Mouse (Mus musculus): ENCODE data around the gene Gpr63. TPM values are rescaled to one million over a fixed set of nuclear protein-coding genes. Genes with fewer than 3 reads are reported as not detected.
"Not testable (repeated sequence)": the region's sequence is repeated elsewhere in the genome, so short reads cannot be mapped to it uniquely, and the experiment has no call there.

Gpr63 gene
- polyA plus RNA-seq, 1 experiment = 0.25 TPM

GRCm38 (mm10) chr4:24967251-24967650 lies 1.0 kb downstream of the Gpr63 start:
- Histone ChIP-seq H3K27me3 (ENCODE audit: control insufficient read depth, insufficient read depth, low read length) (peaks cover 3% of the 10 kb centered on the region; the same call in 1 of the 2 replicates), H3K27ac (ENCODE audit: control insufficient read depth, insufficient read depth, low read depth, low read length) (no peak overlapping the region), H3K4me1 (ENCODE audit: control insufficient read depth, insufficient read depth, low read length) (peaks cover 5% of the 10 kb centered on the region), H3K36me3 (ENCODE audit: control insufficient read depth, insufficient read depth, low read length) (no peaks in the 10 kb centered on the region), H3K4me3 (ENCODE audit: control insufficient read depth, low read depth, low read length) (no peak overlapping the region)
- TF ChIP-seq CTCF (IDR thresholded peaks at IDR 0.05; ENCODE audit: control insufficient read depth, insufficient read depth, insufficient replicate concordance, low read depth, low read length) = no peak
- TF ChIP-seq POLR2A (IDR thresholded peaks at IDR 0.05; ENCODE audit: control insufficient read depth, low read depth, low read length) = no peak

- no peak for TF ChIP-seq CTCF (IDR thresholded peaks at IDR 0.05; ENCODE audit: control insufficient read depth, insufficient read depth, insufficient replicate concordance, low read depth, low read length)
- no peaks in the 10 kb centered on the region for H3K4me1 ChIP-seq (ENCODE audit: control insufficient read depth, insufficient read depth, low read length)
- no peak overlapping the region for H3K27ac ChIP-seq (ENCODE audit: control insufficient read depth, insufficient read depth, low read depth, low read length)
- no peaks in the 10 kb centered on the region for H3K36me3 ChIP-seq (ENCODE audit: control insufficient read depth, insufficient read depth, low read length)
- H3K4me3 ChIP-seq (ENCODE audit: control insufficient read depth, low read depth, low read length) = no peak overlapping the region
- H3K27me3 ChIP-seq (ENCODE audit: control insufficient read depth, insufficient read depth, low read length) = no peaks in the 10 kb centered on the region
Measured at GRCm38 (mm10) chr4:24978589-24978988, 12.4 kb downstream of the Gpr63 start.

- Histone ChIP-seq H3K4me1 (ENCODE audit: control insufficient read depth, insufficient read depth, low read length) (no peaks in the 10 kb centered on the region), H3K36me3 (ENCODE audit: control insufficient read depth, insufficient read depth, low read length) (no peaks in the 10 kb centered on the region), H3K27ac (ENCODE audit: control insufficient read depth, insufficient read depth, low read depth, low read length) (no peak overlapping the region), H3K4me3 (ENCODE audit: control insufficient read depth, low read depth, low read length) (no peak overlapping the region), H3K27me3 (ENCODE audit: control insufficient read depth, insufficient read depth, low read length) (no peaks in the 10 kb centered on the region)
- TF ChIP-seq POLR2A (IDR thresholded peaks at IDR 0.05; ENCODE audit: control insufficient read depth, low read depth, low read length) = no peak
- no peak for TF ChIP-seq CTCF (IDR thresholded peaks at IDR 0.05; ENCODE audit: control insufficient read depth, insufficient read depth, insufficient replicate concordance, low read depth, low read length)
Measured at GRCm38 (mm10) chr4:24985612-24986011, 19.4 kb downstream of the Gpr63 start.

GRCm38 (mm10) chr4:24991475-24991874 lies 25.3 kb downstream of the Gpr63 start:
- Histone ChIP-seq H3K4me1 (ENCODE audit: control insufficient read depth, insufficient read depth, low read length) (no peaks in the 10 kb centered on the region), H3K27me3 (ENCODE audit: control insufficient read depth, insufficient read depth, low read length) (no peaks in the 10 kb centered on the region), H3K4me3 (ENCODE audit: control insufficient read depth, low read depth, low read length) (no peak overlapping the region), H3K36me3 (ENCODE audit: control insufficient read depth, insufficient read depth, low read length) (no peaks in the 10 kb centered on the region), H3K27ac (ENCODE audit: control insufficient read depth, insufficient read depth, low read depth, low read length) (no peak overlapping the region)
- TF ChIP-seq CTCF (IDR thresholded peaks at IDR 0.05; ENCODE audit: control insufficient read depth, insufficient read depth, insufficient replicate concordance, low read depth, low read length) (no peak), POLR2A (IDR thresholded peaks at IDR 0.05; ENCODE audit: control insufficient read depth, low read depth, low read length) (no peak)

- H3K27me3 ChIP-seq (ENCODE audit: control insufficient read depth, insufficient read depth, low read length); H3K36me3 ChIP-seq (ENCODE audit: control insufficient read depth, insufficient read depth, low read length); H3K27ac ChIP-seq (ENCODE audit: control insufficient read depth, insufficient read depth, low read depth, low read length); H3K4me1 ChIP-seq (ENCODE audit: control insufficient read depth, insufficient read depth, low read length); H3K4me3 ChIP-seq (ENCODE audit: control insufficient read depth, low read depth, low read length): not testable (repeated sequence)
Measured at GRCm38 (mm10) chr4:25009328-25009727, 43.1 kb downstream of the Gpr63 start.

- TF ChIP-seq POLR2A (IDR thresholded peaks at IDR 0.05; ENCODE audit: control insufficient read depth, low read depth, low read length) (no peak), CTCF (IDR thresholded peaks at IDR 0.05; ENCODE audit: control insufficient read depth, insufficient read depth, insufficient replicate concordance, low read depth, low read length) (no peak)
- Histone ChIP-seq H3K36me3 (ENCODE audit: control insufficient read depth, insufficient read depth, low read length) (no peaks in the 10 kb centered on the region), H3K4me3 (ENCODE audit: control insufficient read depth, low read depth, low read length) (no peak overlapping the region), H3K4me1 (ENCODE audit: control insufficient read depth, insufficient read depth, low read length) (no peaks in the 10 kb centered on the region; the same call in 1 of the 2 replicates), H3K27ac (ENCODE audit: control insufficient read depth, insufficient read depth, low read depth, low read length) (no peak overlapping the region), H3K27me3 (ENCODE audit: control insufficient read depth, insufficient read depth, low read length) (no peaks in the 10 kb centered on the region)
Measured at GRCm38 (mm10) chr4:25011780-25012179, 45.6 kb downstream of the Gpr63 start.

GRCm38 (mm10) chr4:25012726-25013125 lies 46.5 kb downstream of the Gpr63 start:
- H3K4me1 ChIP-seq (ENCODE audit: control insufficient read depth, insufficient read depth, low read length) = no peaks in the 10 kb centered on the region
- H3K4me3 ChIP-seq (ENCODE audit: control insufficient read depth, low read depth, low read length) = no peak overlapping the region
- TF ChIP-seq POLR2A (IDR thresholded peaks at IDR 0.05; ENCODE audit: control insufficient read depth, low read depth, low read length) (no peak), CTCF (IDR thresholded peaks at IDR 0.05; ENCODE audit: control insufficient read depth, insufficient read depth, insufficient replicate concordance, low read depth, low read length) (no peak)
- no peak overlapping the region for H3K27ac ChIP-seq (ENCODE audit: control insufficient read depth, insufficient read depth, low read depth, low read length)
- no peaks in the 10 kb centered on the region for H3K27me3 ChIP-seq (ENCODE audit: control insufficient read depth, insufficient read depth, low read length)
- no peaks in the 10 kb centered on the region for H3K36me3 ChIP-seq (ENCODE audit: control insufficient read depth, insufficient read depth, low read length)

GRCm38 (mm10) chr4:25015017-25015655 lies 48.9 kb downstream of the Gpr63 start:
- H3K27ac ChIP-seq (ENCODE audit: control insufficient read depth, insufficient read depth, low read depth, low read length) = no peak overlapping the region
- no peaks in the 10 kb centered on the region for H3K36me3 ChIP-seq (ENCODE audit: control insufficient read depth, insufficient read depth, low read length)
- H3K27me3 ChIP-seq (ENCODE audit: control insufficient read depth, insufficient read depth, low read length) = no peaks in the 10 kb centered on the region
- no peak for TF ChIP-seq POLR2A (IDR thresholded peaks at IDR 0.05; ENCODE audit: control insufficient read depth, low read depth, low read length)
- no peak for TF ChIP-seq CTCF (IDR thresholded peaks at IDR 0.05; ENCODE audit: control insufficient read depth, insufficient read depth, insufficient replicate concordance, low read depth, low read length)
- no peak overlapping the region for H3K4me3 ChIP-seq (ENCODE audit: control insufficient read depth, low read depth, low read length)
- no peaks in the 10 kb centered on the region for H3K4me1 ChIP-seq (ENCODE audit: control insufficient read depth, insufficient read depth, low read length)

All from testis, adult 2 months (tissue).